Mouse (Mus musculus) forebrain, postnatal 0 days (tissue): ENCODE measurements at regions not wholly inside any gene's neighbourhood (a gene's known extent, or its start where the extent isn't known, plus 50 kb on each side); places are given as distances from the start of the nearest gene placed in this dataset.

ENCODE experiments used
- ATAC-seq: fragments of 200-750 bp; cut with Nextera tagmentation; 2 replicates; pipeline ENCODE4 v1.8.0; 2017; ENCODE audit warnings: mild to moderate bottlenecking, moderate library complexity
- DNase-seq: peaks from one replicate; pipeline ENCODE4 v3.0.0-alpha.2; 2015
- H3K27ac ChIP-seq: fragments of 300-500 bp; sonication (generic); 2 replicates; pipeline ENCODE4 v1.5.1; 2014; ENCODE audit warnings: low read depth, mild to moderate bottlenecking, antibody characterized with exemption, low read length, moderate library complexity, mixed read lengths
- H3K27me3 ChIP-seq: fragments of 300-500 bp; sonication (generic); 2 replicates; pipeline ENCODE4 v1.6.1; 2014; ENCODE audit warnings: mild to moderate bottlenecking, low read length, mixed read lengths; ENCODE audit not compliant: insufficient read depth
- H3K36me3 ChIP-seq: fragments of 300-500 bp; sonication (generic); 2 replicates; pipeline ENCODE4 v1.6.1; 2014; ENCODE audit warnings: mild to moderate bottlenecking, moderate library complexity; ENCODE audit not compliant: insufficient read depth
- H3K4me1 ChIP-seq: fragments of 300-500 bp; sonication (generic); 2 replicates; pipeline ENCODE4 v1.6.1; 2014; ENCODE audit warnings: antibody characterized with exemption; ENCODE audit not compliant: insufficient read depth
- H3K4me2 ChIP-seq: fragments of 300-500 bp; sonication (generic); 2 replicates; pipeline ENCODE4 v1.6.1; 2014; ENCODE audit warnings: low read depth, mild to moderate bottlenecking, moderate library complexity
- H3K4me3 ChIP-seq: fragments of 300-500 bp; sonication (generic); 2 replicates; pipeline ENCODE4 v1.5.1; 2014; ENCODE audit warnings: low read depth, low read length, mixed read lengths
- H3K9ac ChIP-seq: fragments of 300-500 bp; sonication (generic); 2 replicates; pipeline ENCODE4 v1.6.1; 2014; ENCODE audit warnings: mild to moderate bottlenecking
- H3K9me3 ChIP-seq: fragments of 300-500 bp; sonication (generic); 2 replicates; pipeline ENCODE4 v1.6.1; 2016; ENCODE audit warnings: low read length
- CTCF ChIP-seq: sonication (generic); IDR thresholded peaks from 2 replicates; pipeline ENCODE4 v1.5.1; 2016; ENCODE audit warnings: antibody characterized with exemption, control low read depth, low read depth
- WGBS: fragments of 180-500 bp; shearing (Covaris S2); extraction: QIAGEN DNeasy Blood & Tissue Kit; methylation state at CpG from one replicate; pipeline ENCODE4 v1.1.7; 2014; 5-methylcytosine and 5-hydroxymethylcytosine counted together

GRCm38 (mm10) chr11:12656450-12656849 lies 191.7 kb upstream of the Cobl start:
- no peaks in the 10 kb centered on the region for H3K36me3 ChIP-seq
- H3K4me2 ChIP-seq = no peak overlapping the region
- H3K4me1 ChIP-seq = no peaks in the 10 kb centered on the region
- ATAC-seq (no peak), DNase-seq (no peak)
- no peak for TF ChIP-seq CTCF
- no peak overlapping the region for H3K9ac ChIP-seq
- no peaks in the 10 kb centered on the region for H3K27me3 ChIP-seq
- H3K27ac ChIP-seq = no peak overlapping the region
- no peaks in the 10 kb centered on the region for H3K9me3 ChIP-seq
- no peak overlapping the region for H3K4me3 ChIP-seq
- WGBS = 50% methylated on average over 10 of the region's 10 CpGs
